ENCODE assay signal across 8 mouse cellular contexts in the genomic region with DNA sequence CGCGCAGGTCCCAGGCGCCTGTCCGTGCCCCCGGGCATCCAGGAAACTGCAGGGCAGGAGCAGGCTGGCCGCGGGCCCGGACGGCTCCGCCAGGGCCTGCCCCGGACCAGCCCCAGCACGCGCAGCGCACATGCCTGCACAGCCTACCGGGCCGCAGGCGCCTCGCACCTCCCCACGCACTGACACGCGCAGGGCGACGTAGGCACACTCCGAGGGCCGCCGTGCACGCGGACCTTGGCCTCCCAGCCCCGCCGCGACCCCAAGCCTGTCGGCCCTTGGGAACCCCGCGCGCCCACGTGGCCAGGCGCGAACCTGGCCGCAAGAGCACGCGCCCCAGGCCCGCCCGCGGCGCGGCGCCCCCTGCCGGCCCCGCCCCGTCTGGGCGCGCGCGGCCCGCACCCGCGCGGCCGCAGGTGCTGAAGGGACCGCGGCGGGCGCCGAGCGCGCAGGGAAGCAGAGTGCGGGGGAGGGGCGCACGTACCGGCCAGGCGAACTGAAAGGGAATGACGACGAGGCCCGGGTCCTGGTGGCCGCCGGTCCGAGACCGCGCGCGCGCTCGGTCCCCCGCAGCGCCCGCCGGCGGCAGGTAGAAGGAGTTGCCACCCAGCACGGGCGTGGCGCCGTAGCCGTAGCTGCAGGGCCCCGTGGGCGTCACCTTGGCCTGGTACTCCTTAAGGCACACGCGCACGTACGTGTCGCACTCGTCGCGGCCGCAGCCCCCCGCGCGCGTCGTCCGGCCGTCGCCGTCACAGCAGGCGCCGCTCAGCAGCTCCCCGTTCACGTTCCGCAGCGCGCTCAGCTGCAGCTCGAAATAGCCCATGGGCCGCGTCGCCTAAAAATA. TPM values are rescaled to one million over a fixed set of nuclear protein-coding genes. Genes with fewer than 3 reads are reported as not detected.
DNase-seq lines count a peak whose midpoint lies in the region; ATAC-seq and TF ChIP-seq lines count a peak whose summit lies in the region.

No protein-coding gene starts in this region.

- DNase-seq in layer of hippocampus, adult 11-12 months (ENCODE audit: low spot score), result peak; percentile 68
- DNase-seq in layer of hippocampus, adult 9-10 months (ENCODE audit: low spot score), result no peak
- DNase-seq in left cerebral cortex, adult 11 months (ENCODE audit: low spot score), result peak; percentile 53
- peak; percentile 55 to 75 for DNase-seq in lung, postnatal 4 days
- peak; percentile 71 for DNase-seq in right cerebral cortex, postnatal 4 days

- ATAC-seq in heart, embryonic 15.5 days (replicated peaks; ENCODE audit: insufficient number of reproducible peaks, insufficient read depth, low FRiP score, low read depth), result peak; percentile 10
- ATAC-seq in monocyte, adult 5-6 weeks (replicated peaks; ENCODE audit: insufficient number of reproducible peaks, low FRiP score, low TSS enrichment, poor library complexity, severe bottlenecking), result no peak

- H3K9me3 ChIP-seq in heart, embryonic 15.5 days (replicated peaks), result no peaks in the 10 kb centered on the region

- TF ChIP-seq POLR2A in cortical plate, adult 2 months (IDR thresholded peaks at IDR 0.05; ENCODE audit: extremely low read depth, insufficient read depth, low read length), result 0 out of 2 replicates have a peak, but pooled peaks have one; percentile 34

- peak overlapping the region; percentile 60 for H3K4me3 ChIP-seq in cortical plate, adult 2 months (ENCODE audit: insufficient read depth, low read length)
- H3K4me3 ChIP-seq in heart, embryonic 15.5 days, result peak overlapping the region; percentile 63

- H3K36me3 ChIP-seq in heart, embryonic 15.5 days, result no peaks in the 10 kb centered on the region

- WGBS in heart, embryonic 15.5 days, result 1% methylated on average over 119 of the region's 124 CpGs

- peak overlapping the region; percentile 90 for H3K27ac ChIP-seq in cortical plate, adult 2 months (ENCODE audit: insufficient read depth, low read length)
- H3K27ac ChIP-seq in heart, embryonic 15.5 days, result peak overlapping the region; percentile 65

- H3K4me1 ChIP-seq in cortical plate, adult 2 months (ENCODE audit: control insufficient read depth, insufficient read depth, low read length), result peaks cover 2% of the 10 kb centered on the region; the same call in 1 of the 2 replicates
- H3K4me1 ChIP-seq in heart, embryonic 15.5 days (replicated peaks), result peaks cover 38% of the 10 kb centered on the region

- no peak for TF ChIP-seq CTCF in cortical plate, adult 2 months (IDR thresholded peaks at IDR 0.05; ENCODE audit: extremely low read depth, insufficient read depth, low read length)

- H3K9ac ChIP-seq in heart, embryonic 15.5 days, result peak overlapping the region; percentile 65

- peaks cover 81% of the 10 kb centered on the region for H3K27me3 ChIP-seq in heart, embryonic 15.5 days

- H3K4me2 ChIP-seq in heart, embryonic 15.5 days, result peak overlapping the region; percentile 98

RNA-seq across cellular contexts. Expression of a gene that starts 1.0 kb away (rescaled TPM):
- polyA plus RNA-seq in cortical plate, adult 2 months (2012; rRNA removed), result 42.1 and 51.5 TPM in 2 replicates
- polyA plus RNA-seq in heart, embryonic 15.5 days (2015; fragmentation: Nextera tagmentation; extraction: Ambion mirVana), result 3.7 and 6.6 TPM in 2 replicates
- 0.11 to 3.6 TPM (median 3.4 TPM) in 3 replicates for total RNA-seq in monocyte, adult 5-6 weeks (2017)

RNA-seq across cellular contexts. Expression of a gene that starts 13.3 kb away (rescaled TPM):
- polyA plus RNA-seq in cortical plate, adult 2 months (2012; rRNA removed), result 18.2 and 18.9 TPM in 2 replicates
- polyA plus RNA-seq in heart, embryonic 15.5 days (2015; fragmentation: Nextera tagmentation; extraction: Ambion mirVana), result 32.1 and 48.3 TPM in 2 replicates
- total RNA-seq in monocyte, adult 5-6 weeks (2017), result 6.5 to 9.3 TPM (median 7.9 TPM) in 3 replicates

RNA-seq across cellular contexts. Expression of a gene that starts 47.7 kb away (rescaled TPM):
- polyA plus RNA-seq in cortical plate, adult 2 months (2012; rRNA removed), result 78.2 and 80.2 TPM in 2 replicates
- polyA plus RNA-seq in heart, embryonic 15.5 days (2015; fragmentation: Nextera tagmentation; extraction: Ambion mirVana), result 19.4 and 23.5 TPM in 2 replicates
- 2.6 to 4.7 TPM (median 3.0 TPM) in 3 replicates for total RNA-seq in monocyte, adult 5-6 weeks (2017)
